Mouse (Mus musculus): ENCODE results near the gene Sytl1. TPM values are rescaled to one million over a fixed set of nuclear protein-coding genes. Genes with fewer than 3 reads are reported as not detected.

The Sytl1 gene
- polyA plus RNA-seq, 1 experiment from 2014 or later = 1.5 TPM

DNA sequence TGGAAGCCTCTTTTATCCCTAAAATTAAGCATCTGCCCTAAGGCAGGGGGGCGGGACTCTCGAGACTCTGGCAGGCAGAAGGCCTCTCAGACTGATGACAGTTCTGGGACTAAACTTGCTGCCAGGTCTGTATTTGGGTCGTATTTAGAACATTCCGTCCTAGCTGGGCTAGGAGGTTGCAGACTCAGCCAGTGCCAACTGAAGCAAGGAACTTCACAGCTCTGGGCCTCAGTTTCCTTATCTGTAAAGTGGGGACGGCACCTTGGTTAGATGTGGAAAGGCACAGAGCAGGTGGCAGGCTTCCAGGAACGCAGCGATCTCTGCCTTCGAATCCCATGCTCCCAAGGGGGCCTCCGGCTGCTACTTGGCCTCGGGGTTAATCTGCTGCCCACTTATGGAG is 36.8 kb downstream of the Sytl1 start:
- Histone ChIP-seq H3K4me2 (replicated peaks; ENCODE audit: low read depth, low read length) (no peak overlapping the region), H3K27ac (ENCODE audit: low read length) (no peak overlapping the region), H3K4me1 (ENCODE audit: insufficient read depth, low read length) (peaks cover 14% of the 10 kb centered on the region), H3K27me3 (ENCODE audit: insufficient read depth, low read length) (peaks cover 4% of the 10 kb centered on the region; the same call in 1 of the 2 replicates), H3K9ac (replicated peaks; ENCODE audit: low read length) (no peak overlapping the region), H3K4me3 (ENCODE audit: low read length) (no peak overlapping the region), H3K9me3 (ENCODE audit: low read length) (no peaks in the 10 kb centered on the region), H3K36me3 (ENCODE audit: insufficient read depth, low read length) (no peaks in the 10 kb centered on the region)
- ATAC-seq (ENCODE audit: low FRiP score, low TSS enrichment) = no peak
- 60% methylated on average over 10 of the region's 10 CpGs for WGBS

- Histone ChIP-seq H3K4me3 (ENCODE audit: low read length) (no peak overlapping the region), H3K4me1 (ENCODE audit: insufficient read depth, low read length) (peaks cover 19% of the 10 kb centered on the region), H3K4me2 (replicated peaks; ENCODE audit: low read depth, low read length) (no peak overlapping the region), H3K27me3 (ENCODE audit: insufficient read depth, low read length) (peaks cover 4% of the 10 kb centered on the region; the same call in 1 of the 2 replicates), H3K9me3 (ENCODE audit: low read length) (no peaks in the 10 kb centered on the region), H3K9ac (replicated peaks; ENCODE audit: low read length) (no peak overlapping the region), H3K36me3 (ENCODE audit: insufficient read depth, low read length) (no peaks in the 10 kb centered on the region), H3K27ac (ENCODE audit: low read length) (no peak overlapping the region)
- 66% methylated on average over 5 of the region's 5 CpGs for WGBS
- no peak for ATAC-seq (ENCODE audit: low FRiP score, low TSS enrichment)
These were observed 39.0 kb downstream of the Sytl1 start for GRCm38 (mm10) chr4:133223875-133224274.

GRCm38 (mm10) chr4:133221701-133222100 is 41.2 kb downstream of the Sytl1 start:
- Histone ChIP-seq H3K4me2 (replicated peaks; ENCODE audit: low read depth, low read length) (no peak overlapping the region), H3K9me3 (ENCODE audit: low read length) (no peaks in the 10 kb centered on the region), H3K4me1 (ENCODE audit: insufficient read depth, low read length) (peaks cover 19% of the 10 kb centered on the region), H3K27ac (ENCODE audit: low read length) (no peak overlapping the region), H3K4me3 (ENCODE audit: low read length) (no peak overlapping the region), H3K27me3 (ENCODE audit: insufficient read depth, low read length) (peaks cover 4% of the 10 kb centered on the region; the same call in 1 of the 2 replicates), H3K36me3 (ENCODE audit: insufficient read depth, low read length) (no peaks in the 10 kb centered on the region), H3K9ac (replicated peaks; ENCODE audit: low read length) (no peak overlapping the region)
- WGBS = 84% methylated on average over 8 of the region's 8 CpGs
- no peak for ATAC-seq (ENCODE audit: low FRiP score, low TSS enrichment)

DNA sequence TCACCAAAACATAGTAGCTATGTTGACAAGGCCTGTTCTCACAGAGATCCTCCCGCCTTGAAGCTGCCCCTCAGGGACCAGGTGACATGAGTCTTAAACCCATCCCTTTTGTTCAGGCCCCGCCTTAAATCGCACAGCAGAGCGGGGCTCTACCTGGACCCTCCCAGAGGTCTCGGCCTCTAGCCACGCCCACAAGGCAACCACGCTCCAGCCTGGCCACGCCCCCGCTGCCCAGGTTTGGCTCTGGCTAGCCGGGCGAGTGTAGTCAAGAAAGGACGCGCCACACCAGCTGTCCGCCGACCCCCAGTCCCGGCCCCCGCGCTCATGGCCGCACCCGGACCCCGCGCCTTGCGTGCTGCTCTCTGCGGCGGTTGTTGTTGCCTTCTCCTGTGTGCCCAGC is 42.3 kb downstream of the Sytl1 start:
- H3K9me3 ChIP-seq (ENCODE audit: low read length) = no peaks in the 10 kb centered on the region
- 2% methylated on average over 25 of the region's 25 CpGs for WGBS
- peak; percentile 78 for ATAC-seq (ENCODE audit: low FRiP score, low TSS enrichment)
- H3K9ac ChIP-seq (replicated peaks; ENCODE audit: low read length) = peak overlapping the region; percentile 65
- 0 out of 2 replicates have a peak overlapping the region, but pooled peaks have one; percentile 40 for H3K27ac ChIP-seq (ENCODE audit: low read length)
- H3K27me3 ChIP-seq (ENCODE audit: insufficient read depth, low read length) = peaks cover 4% of the 10 kb centered on the region; the same call in 1 of the 2 replicates
- H3K4me3 ChIP-seq (ENCODE audit: low read length) = peak overlapping the region; percentile 49
- peaks cover 19% of the 10 kb centered on the region for H3K4me1 ChIP-seq (ENCODE audit: insufficient read depth, low read length)
- H3K4me2 ChIP-seq (replicated peaks; ENCODE audit: low read depth, low read length) = peak overlapping the region; percentile 78
- no peaks in the 10 kb centered on the region for H3K36me3 ChIP-seq (ENCODE audit: insufficient read depth, low read length)

DNA sequence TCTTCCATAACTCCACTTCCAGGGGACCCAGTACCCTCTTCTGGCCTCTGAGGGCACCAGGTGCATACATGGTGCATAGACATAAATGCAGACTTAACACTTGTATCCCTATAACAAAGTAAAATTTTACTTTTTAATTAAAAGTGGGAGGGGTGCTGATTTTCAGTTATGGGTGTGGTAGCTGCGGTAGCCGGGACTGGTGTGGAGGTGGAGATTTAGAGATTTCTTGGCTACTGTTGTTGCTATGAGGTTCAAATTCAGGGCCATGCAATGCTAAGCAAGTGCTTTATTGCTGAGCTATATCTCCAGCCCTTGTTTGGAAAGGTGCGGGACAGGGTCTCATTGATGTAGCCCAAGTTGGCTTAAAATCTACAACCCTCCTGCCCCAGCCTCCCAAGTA is 44.2 kb downstream of the Sytl1 start:
- WGBS = 92% methylated on average over 3 of the region's 3 CpGs
- Histone ChIP-seq H3K27ac (ENCODE audit: low read length) (no peak overlapping the region), H3K4me1 (ENCODE audit: insufficient read depth, low read length) (peaks cover 20% of the 10 kb centered on the region), H3K27me3 (ENCODE audit: insufficient read depth, low read length) (peaks cover 10% of the 10 kb centered on the region), H3K4me2 (replicated peaks; ENCODE audit: low read depth, low read length) (no peak overlapping the region), H3K9ac (replicated peaks; ENCODE audit: low read length) (no peak overlapping the region), H3K36me3 (ENCODE audit: insufficient read depth, low read length) (no peaks in the 10 kb centered on the region), H3K9me3 (ENCODE audit: low read length) (no peaks in the 10 kb centered on the region), H3K4me3 (ENCODE audit: low read length) (no peak overlapping the region)
- no peak for ATAC-seq (ENCODE audit: low FRiP score, low TSS enrichment)

GRCm38 (mm10) chr4:133217641-133218040 is 45.3 kb downstream of the Sytl1 start:
- peaks cover 14% of the 10 kb centered on the region for H3K27me3 ChIP-seq (ENCODE audit: insufficient read depth, low read length)
- H3K36me3 ChIP-seq (ENCODE audit: insufficient read depth, low read length) = no peaks in the 10 kb centered on the region
- no peak overlapping the region for H3K4me3 ChIP-seq (ENCODE audit: low read length)
- H3K9me3 ChIP-seq (ENCODE audit: low read length) = no peaks in the 10 kb centered on the region
- peaks cover 27% of the 10 kb centered on the region for H3K4me1 ChIP-seq (ENCODE audit: insufficient read depth, low read length)
- no peak for ATAC-seq (ENCODE audit: low FRiP score, low TSS enrichment)
- H3K27ac ChIP-seq (ENCODE audit: low read length) = no peak overlapping the region
- no peak overlapping the region for H3K4me2 ChIP-seq (replicated peaks; ENCODE audit: low read depth, low read length)
- no peak overlapping the region for H3K9ac ChIP-seq (replicated peaks; ENCODE audit: low read length)
- WGBS = 3% methylated on average over 5 of the region's 5 CpGs

DNA sequence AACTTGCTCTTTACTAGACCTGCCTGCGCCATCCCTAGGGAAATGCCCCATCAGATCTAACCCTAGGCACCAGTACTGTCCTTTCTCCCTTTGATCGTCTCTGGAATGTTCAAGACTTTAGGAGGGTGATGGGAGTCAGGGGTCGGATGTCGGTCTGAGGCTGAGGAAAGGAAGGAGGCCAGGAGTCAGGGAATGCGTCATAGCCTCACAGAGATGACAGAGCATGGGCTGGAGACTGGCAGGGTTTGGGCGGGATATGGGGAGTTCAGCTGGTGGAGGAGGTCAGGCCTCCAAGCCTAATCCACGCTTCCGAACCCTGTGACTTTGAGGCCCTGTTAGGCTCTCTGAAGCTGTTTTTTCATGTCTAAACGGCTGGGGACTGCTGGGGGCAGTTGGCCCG is 49.3 kb downstream of the Sytl1 start:
- Histone ChIP-seq H3K36me3 (ENCODE audit: insufficient read depth, low read length) (no peaks in the 10 kb centered on the region), H3K27me3 (ENCODE audit: insufficient read depth, low read length) (peaks cover 9% of the 10 kb centered on the region)
- WGBS = 15% methylated on average over 10 of the region's 10 CpGs

GRCm38 (mm10) chr4:133213268-133213590 is 49.7 kb downstream of the Sytl1 start:
- peak overlapping the region; percentile 66; the same call in 1 of the 2 replicates for H3K9ac ChIP-seq (replicated peaks; ENCODE audit: low read length)
- no peaks in the 10 kb centered on the region for H3K36me3 ChIP-seq (ENCODE audit: insufficient read depth, low read length)
- peaks cover 20% of the 10 kb centered on the region for H3K4me1 ChIP-seq (ENCODE audit: insufficient read depth, low read length)
- H3K4me2 ChIP-seq (replicated peaks; ENCODE audit: low read depth, low read length) = peak overlapping the region; percentile 100
- no peaks in the 10 kb centered on the region for H3K9me3 ChIP-seq (ENCODE audit: low read length)
- WGBS = 3% methylated on average over 8 of the region's 9 CpGs
- peaks cover 9% of the 10 kb centered on the region for H3K27me3 ChIP-seq (ENCODE audit: insufficient read depth, low read length)
- peak overlapping the region; percentile 69 for H3K4me3 ChIP-seq (ENCODE audit: low read length)
- ATAC-seq (ENCODE audit: low FRiP score, low TSS enrichment) = no peak
- no peak overlapping the region for H3K27ac ChIP-seq (ENCODE audit: low read length)

More for the DNA sequence above, 49.3 kb downstream of the Sytl1 start:
- Histone ChIP-seq H3K9ac (replicated peaks; ENCODE audit: low read length) (no peak overlapping the region), H3K4me3 (ENCODE audit: low read length) (peak overlapping the region; percentile 69; the same call in 1 of the 2 replicates), H3K9me3 (ENCODE audit: low read length) (no peaks in the 10 kb centered on the region), H3K27ac (ENCODE audit: low read length) (no peak overlapping the region), H3K4me1 (ENCODE audit: insufficient read depth, low read length) (peaks cover 20% of the 10 kb centered on the region), H3K4me2 (replicated peaks; ENCODE audit: low read depth, low read length) (peak overlapping the region; percentile 100)
- no peak for ATAC-seq (ENCODE audit: low FRiP score, low TSS enrichment)

DNA sequence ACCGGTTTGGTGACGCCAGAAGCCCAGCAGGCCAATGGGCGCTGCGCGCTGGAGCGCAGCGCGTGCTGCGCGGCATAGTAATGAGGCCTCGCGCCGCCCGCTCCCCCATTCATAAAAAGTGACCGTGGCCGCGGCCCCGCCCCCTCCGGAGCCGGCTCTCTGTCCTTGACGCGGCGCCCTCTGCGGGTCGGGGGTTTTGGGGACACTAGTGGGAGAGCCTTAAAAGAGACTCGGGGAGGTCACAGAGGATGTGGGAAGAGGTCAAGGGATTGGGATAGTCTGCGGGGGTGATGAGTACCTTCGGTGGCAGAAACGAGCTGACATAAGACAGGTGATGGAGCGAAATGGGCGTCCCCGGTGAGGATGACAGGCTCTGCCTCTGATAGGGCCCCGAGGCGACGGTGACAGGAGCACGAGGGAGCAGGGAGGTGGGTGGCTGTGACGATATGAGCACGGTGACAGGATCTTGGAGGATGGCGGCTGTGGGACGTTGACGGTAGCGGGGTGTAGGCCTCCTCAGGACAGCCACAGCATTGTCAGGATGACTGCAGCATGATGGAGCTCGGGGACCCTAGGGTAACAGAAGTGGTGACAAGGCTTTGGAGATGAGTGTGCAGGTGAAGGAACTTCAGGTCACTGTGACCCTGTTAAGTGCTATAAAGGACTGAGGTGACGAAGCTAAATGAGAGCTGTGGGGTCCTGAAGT is 50.2 kb downstream of the Sytl1 start:
- peak; percentile 85 for ATAC-seq (ENCODE audit: low FRiP score, low TSS enrichment)
- no peak overlapping the region for H3K27ac ChIP-seq (ENCODE audit: low read length)
- peak overlapping the region; percentile 100 for H3K4me2 ChIP-seq (replicated peaks; ENCODE audit: low read depth, low read length)
- peak overlapping the region; percentile 66 for H3K9ac ChIP-seq (replicated peaks; ENCODE audit: low read length)
- no peaks in the 10 kb centered on the region for H3K36me3 ChIP-seq (ENCODE audit: insufficient read depth, low read length)
- no peaks in the 10 kb centered on the region for H3K9me3 ChIP-seq (ENCODE audit: low read length)
- H3K4me3 ChIP-seq (ENCODE audit: low read length) = peak overlapping the region; percentile 69
- WGBS = 2% methylated on average over 44 of the region's 44 CpGs
- peaks cover 20% of the 10 kb centered on the region for H3K4me1 ChIP-seq (ENCODE audit: insufficient read depth, low read length)
- H3K27me3 ChIP-seq (ENCODE audit: insufficient read depth, low read length) = peaks cover 9% of the 10 kb centered on the region

- Histone ChIP-seq H3K9ac (replicated peaks; ENCODE audit: low read length) (peak within 1 kb of the TSS; percentile 66), H3K27me3 (ENCODE audit: insufficient read depth, low read length) (peaks cover 9% of the 10 kb centered on the region), H3K4me2 (replicated peaks; ENCODE audit: low read depth, low read length) (peak within 1 kb of the TSS; percentile 100), H3K4me1 (ENCODE audit: insufficient read depth, low read length) (peaks cover 20% of the 10 kb centered on the region), H3K27ac (ENCODE audit: low read length) (no peak within 1 kb of the TSS), H3K4me3 (ENCODE audit: low read length) (peak within 1 kb of the TSS; percentile 69), H3K36me3 (ENCODE audit: insufficient read depth, low read length) (no peaks in the 10 kb centered on the region), H3K9me3 (ENCODE audit: low read length) (no peaks in the 10 kb centered on the region)
- 2% methylated on average over 51 of the region's 52 CpGs for WGBS
- ATAC-seq (ENCODE audit: low FRiP score, low TSS enrichment) = peak; percentile 43
These were observed 51.0 kb downstream of the Sytl1 start, which contains the start of the genes Cd164l2 and Gpr3 for GRCm38 (mm10) chr4:133211751-133212561. Gene Cd164l2, plus strand, starts transcription at chr4:133212131. Gene Gpr3, minus strand, starts transcription at chr4:133212536.
